Mouse (Mus musculus): Measurements from ENCODE around the gene Slf2. TPM values are rescaled to one million over a fixed set of nuclear protein-coding genes. Genes with fewer than 3 reads are reported as not detected.

The Slf2 gene
- total RNA-seq, 2 experiments from 2014 or later: 13.6 to 14.0 TPM

DNA sequence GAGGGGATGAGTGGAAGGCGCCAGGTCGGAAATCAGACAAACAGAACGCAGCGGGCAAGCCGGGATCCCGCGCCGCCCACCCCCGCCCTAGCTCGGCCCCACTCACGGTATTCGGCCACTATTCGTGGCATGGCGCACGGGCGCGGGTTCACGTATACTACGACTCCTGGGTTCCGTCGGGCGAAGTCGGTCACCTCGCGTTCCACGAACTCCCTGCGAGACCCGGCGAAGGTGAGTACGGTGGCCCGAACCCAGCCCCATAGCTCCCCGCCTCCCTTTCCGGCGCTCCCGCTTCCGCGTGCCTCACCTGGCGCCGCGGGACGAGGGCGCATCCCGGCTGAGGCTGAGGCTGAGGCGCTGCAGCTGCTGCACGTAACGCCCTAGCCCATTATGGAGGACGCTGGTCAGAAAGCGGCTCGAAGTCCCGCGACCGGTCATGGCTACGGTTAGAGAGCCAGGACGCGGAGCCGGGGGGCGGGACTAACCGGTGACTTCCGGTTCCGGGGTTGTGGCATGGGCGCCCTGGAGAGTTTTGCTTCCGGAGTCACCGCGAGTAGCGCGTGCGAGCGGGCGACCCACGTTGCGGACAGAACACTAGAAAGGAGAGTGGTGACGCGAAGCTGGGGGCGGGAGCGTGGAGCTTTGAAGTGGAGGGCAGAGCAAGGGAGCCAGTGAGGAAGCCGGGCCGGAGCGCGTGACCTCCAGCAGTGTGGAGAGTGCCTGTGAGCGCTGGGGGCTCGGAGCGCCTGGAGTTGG lies 75.2 kb downstream of the Slf2 start, which contains the start of gene Mrpl43:
TSS of gene Mrpl43 (minus strand) at position 486 of the 756 bp plus-strand sequence.
- ATAC-seq (replicated peaks; ENCODE audit: low FRiP score, poor library complexity, severe bottlenecking): peak; percentile 95

DNA sequence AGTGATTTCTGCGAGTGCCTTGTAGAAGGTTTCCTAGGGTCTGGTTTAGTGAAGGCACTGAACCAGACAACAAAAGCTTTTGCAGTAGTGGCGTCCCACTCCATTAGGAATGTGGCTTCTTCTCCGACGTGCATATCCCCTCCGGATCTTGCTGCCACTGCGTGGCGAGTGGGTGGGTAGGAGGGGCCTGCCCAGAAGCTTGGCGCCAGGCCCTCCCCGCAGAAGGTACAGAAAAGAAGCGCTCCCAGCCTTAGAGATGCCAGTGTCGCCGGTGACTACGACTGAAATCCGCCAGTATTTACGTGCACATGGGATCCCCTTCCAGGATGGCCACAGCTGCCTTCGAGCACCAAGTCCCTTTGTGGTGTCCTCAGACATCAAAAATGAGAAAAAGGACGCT lies 76.1 kb downstream of the Slf2 start:
- ATAC-seq (replicated peaks; ENCODE audit: low FRiP score, poor library complexity, severe bottlenecking): no peak

DNA sequence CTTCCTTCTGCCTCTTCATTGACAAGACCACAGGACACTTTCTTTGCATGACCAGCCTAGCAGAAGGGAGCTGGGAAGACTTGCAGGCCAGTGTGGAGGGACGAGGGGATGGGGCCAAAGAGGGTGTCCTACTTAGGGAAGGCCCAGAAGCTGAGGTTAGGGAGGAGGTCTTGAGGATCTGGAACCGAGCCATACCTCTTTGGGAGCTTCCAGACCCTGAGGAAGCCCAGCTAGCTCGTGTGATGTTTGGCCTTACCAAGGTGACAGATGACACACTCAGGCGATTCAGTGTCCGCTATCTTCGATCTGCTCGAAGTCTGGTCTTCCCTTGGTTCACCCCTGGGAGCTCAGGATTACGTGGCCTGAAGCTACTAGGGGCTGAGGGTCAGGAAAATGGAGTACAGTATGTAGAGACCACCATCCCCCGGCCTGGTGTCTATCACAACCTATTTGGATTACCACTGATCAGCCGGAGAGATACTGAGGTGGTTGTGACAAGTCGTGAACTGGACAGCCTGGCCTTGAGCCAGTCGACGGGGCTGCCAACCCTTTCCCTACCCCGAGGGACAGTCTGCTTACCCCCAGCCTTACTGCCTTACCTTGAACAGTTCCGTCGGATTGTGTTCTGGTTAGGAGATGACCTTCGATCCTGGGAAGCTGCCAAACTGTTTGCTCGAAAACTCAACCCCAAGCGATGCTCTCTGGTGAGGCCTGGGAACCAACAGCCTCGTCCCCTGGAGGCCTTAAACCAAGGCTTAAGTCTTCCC lies 76.7 kb downstream of the Slf2 start:
- ATAC-seq (replicated peaks; ENCODE audit: low FRiP score, poor library complexity, severe bottlenecking): no peak

DNA sequence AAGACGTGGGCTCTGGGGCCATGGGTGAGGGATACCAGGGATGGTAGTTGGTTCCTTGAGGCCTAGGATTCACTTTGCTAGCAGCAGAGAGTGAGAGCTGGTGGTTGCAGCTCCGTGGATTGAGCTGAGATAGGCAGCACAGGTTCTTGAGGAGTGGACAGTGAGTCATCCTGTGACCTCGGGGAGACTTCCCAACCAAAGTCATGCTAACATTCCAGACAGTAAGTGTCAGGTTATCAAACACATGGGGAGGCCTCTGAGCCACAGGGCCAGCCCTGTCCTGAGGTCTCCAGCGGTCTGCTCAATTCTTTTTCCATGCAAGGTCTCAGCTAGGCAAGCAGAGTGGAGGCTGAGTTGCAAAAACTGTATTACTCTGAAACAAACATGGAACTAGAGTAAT lies 79.7 kb downstream of the Slf2 start:
- ATAC-seq (replicated peaks; ENCODE audit: low FRiP score, poor library complexity, severe bottlenecking): no peak

DNA sequence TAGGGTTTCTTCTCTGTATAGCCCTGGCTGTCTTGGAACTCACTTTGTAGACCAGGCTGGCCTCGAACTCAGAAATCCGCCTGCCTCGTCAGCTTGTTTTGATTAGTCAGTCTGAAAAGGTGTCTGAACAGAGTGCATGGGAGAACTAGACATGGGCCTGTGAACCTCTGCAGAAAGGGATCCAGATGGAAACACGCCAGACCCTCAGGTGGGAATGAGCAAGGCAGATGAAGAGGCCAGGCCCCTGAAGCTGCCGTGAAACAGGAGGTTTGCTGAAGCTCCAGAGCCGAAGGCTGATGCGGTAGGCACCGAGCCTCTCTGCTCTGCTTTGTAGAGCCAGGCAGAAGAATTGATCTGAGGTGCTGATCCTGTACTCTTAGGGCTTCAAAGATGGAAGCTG lies 81.3 kb downstream of the Slf2 start:
- ATAC-seq (replicated peaks; ENCODE audit: low FRiP score, poor library complexity, severe bottlenecking): no peak

DNA sequence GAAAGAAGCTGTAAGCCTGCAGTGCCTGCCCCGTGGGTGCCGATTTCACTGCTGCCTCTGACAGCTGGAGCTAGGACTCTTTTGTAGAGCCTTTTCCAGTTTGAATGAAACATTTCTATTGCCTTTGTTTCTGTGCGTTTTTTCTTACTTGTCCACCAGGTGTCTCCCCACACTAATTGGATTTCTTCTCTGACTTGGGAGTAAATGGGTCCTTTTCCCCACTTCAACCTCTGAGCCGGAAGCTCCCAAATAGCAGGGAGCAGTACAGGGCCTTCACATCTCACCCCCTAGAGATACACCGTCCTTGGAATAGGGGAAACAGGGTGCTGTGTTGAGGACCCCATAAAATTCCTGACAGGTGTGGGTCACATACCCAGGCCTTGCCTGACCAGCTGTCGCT lies 81.7 kb downstream of the Slf2 start:
- no peak for ATAC-seq (replicated peaks; ENCODE audit: low FRiP score, poor library complexity, severe bottlenecking)

DNA sequence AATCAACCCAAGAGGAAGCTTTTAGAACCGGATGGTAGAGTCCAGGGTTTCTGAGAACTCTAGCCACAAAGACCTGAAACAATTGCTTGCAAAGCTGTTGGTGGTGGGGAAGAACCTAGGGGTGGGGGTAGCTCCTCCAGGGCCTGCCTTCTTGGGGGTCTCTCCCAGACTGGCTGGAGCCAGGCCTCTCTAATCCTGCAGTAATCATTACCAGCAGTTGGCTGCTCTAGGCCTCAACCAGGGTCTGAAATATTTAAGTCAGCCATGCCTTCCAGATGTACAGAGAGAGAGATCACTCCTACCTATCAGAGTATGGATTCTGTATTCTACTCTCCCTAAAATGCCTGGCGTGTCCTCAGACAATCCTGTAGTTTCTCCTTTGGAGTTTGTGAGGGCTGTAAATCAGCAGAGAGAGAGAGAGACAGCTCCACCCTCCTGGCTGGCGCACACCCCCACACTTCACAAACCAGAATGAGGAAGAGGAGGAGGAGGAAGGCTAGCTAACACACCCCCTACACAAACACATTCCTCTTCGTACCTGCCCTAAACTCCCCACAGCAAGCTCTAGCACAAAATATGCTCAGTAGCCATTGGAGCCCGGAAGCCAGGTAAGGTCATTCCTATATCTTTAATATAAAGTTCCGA lies 82.8 kb downstream of the Slf2 start:
- ATAC-seq (replicated peaks; ENCODE audit: low FRiP score, poor library complexity, severe bottlenecking): no peak

DNA sequence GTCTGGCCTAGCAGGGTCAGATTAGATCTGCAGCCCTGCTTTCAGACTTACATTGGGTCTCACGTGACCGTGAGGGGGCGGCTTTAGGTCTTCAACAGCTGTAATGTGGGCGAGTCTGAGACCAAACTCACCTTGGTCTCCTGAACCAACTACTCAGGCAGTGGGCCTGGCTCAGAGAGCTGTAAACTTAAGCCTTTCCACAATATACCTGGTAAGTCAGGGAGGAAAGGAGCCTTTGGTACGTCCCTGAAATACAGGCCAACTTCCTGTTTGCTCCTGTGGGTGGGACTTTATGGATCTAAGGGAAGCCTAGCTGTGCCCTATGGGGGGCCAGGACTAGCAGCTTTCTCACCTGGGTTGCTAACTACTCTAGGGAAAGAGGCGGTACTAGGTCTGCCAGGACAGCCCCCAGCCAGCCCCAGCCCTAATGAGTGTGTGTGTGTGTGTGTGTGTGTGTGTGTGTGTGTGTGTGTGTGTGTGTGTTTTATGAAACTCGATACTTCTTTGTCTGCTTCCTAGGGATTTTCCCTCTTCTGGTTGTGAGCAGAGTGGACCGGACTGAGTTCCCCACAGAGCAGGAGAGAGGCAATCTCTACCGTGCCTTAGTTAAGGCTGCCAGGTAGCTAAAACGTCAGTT lies 83.5 kb downstream of the Slf2 start, which contains the start of gene Lzts2:
TSS of gene Lzts2 (plus strand) at position 80 of the 637 bp plus-strand sequence.
- no peak for ATAC-seq (replicated peaks; ENCODE audit: low FRiP score, poor library complexity, severe bottlenecking)

DNA sequence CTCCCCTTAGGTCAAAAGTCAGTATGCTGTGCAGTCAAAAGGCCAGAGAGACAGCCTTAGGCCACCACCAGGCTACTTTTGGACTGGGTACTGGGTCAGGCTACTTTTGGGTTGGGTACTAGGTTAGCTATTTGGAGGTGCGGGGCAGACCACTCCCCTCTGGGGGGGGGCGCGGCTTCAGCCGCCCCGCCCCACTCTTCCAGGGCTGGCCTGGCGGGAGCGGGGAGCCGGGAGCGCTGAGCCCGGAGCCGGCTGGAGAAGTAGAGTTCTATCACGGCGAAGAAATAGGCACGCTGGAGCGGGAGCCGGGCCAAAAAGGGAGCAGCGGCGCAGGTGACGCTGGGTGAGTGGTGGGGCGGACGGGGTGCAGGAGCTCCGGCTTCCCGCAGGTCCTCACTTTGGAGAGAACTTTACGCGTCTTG lies 84.0 kb downstream of the Slf2 start:
- 0 out of 2 replicates have a peak, but pooled peaks have one; percentile 20 for ATAC-seq (replicated peaks; ENCODE audit: low FRiP score, poor library complexity, severe bottlenecking)

DNA sequence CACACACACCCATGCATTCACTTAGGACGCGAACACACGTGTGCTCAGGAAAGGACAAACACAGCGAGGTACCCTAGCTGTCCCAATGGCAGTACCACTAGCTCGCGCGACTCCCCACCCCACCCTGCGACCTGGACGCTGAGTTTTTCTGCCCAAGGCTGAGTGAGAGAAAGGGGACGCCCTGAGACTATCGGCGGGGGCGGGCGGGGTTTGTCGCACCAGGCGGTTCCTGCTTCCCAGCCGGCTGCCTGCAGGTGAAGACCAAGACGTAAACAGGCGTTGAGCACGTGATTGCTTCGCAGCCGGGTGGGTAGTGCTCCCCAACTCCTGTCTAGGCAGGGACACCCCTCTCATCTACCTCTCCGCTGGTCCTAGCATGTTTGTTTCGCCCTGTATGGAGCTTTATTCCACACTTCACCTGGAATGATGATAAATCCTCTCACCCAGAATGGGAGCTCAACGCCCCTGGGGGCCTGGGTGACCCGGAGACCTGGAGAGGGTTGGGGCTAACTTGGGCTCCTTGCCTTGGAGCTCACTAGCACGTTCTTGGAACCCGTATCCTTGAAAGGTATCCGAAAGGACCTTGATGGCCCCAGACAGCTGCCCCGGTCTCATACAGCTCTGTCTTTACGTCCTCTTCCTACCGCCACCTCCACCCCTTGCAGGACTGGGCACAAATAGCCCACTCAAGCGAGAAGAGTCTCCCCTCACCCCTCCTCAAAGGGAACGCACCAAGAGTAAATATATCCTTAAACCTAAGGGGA lies 84.7 kb downstream of the Slf2 start:
- peak; percentile 65 for ATAC-seq (replicated peaks; ENCODE audit: low FRiP score, poor library complexity, severe bottlenecking)

DNA sequence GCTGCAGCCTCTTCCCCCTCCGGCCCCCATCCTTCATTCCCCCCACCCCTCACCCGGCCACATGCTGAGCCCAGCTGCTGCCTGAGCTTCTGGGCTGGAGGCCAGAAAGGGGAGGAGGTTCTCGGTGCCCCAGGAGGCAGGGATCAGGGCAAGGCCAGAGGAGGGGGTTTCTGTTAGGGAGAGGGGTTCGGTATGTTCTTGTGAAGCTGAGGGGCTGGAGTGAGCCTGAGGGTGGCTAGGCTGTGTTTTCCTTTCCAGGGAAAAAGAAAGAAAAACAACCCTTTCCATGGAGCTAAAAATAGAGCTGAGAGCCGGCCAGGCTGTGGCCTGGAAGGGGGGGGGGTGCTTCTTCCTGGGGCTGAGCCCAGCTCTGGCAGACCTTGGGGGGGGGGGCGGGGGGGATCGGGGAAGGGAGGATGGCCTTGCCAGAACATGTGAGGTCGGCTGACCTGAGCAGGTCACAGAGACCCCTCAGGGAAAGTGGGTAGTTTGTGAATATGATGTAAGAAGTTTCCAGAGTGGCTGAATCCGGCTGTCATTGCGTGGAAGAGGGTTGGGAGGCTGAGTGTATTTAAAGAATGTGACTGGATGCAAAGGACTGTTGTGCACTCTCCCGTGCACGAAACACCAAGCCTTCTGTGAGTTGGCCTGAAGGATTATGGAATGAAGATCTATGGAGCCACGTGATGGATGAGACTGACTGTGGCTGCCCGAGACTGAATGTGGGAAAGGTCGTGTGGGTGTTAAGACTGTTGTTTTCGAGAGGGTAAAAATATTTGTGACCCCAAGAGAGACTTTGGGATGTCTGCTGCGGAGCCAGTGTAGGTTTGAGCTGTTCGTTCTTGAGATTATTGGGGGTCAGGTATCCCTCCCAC lies 85.6 kb downstream of the Slf2 start:
- no peak for ATAC-seq (replicated peaks; ENCODE audit: low FRiP score, poor library complexity, severe bottlenecking)

DNA sequence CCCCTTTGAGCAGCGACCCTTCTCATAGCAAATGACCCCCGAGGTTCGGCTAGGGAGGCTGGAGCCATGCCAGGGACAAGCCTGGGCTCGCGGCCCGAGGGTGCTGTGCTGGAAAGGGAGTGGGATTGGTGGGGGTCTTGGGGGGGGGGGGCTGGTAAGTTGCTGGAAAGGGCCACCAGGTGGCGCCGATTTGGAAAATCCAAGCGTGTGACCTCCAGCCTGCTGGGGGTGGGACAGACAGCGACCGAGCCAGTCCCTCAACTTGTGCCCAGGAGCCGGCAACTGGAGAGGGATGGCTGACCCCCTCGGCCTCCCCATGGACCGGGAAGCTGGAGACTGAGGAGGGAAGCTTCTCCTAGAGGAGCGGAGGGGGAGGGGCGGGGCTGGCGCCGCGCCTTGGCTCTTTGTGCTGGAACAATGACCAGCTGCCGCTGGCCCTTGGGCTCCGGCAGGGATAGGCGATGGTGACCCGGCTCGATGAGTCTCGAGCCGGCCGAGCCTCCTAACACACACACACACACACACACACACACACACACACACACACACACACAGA lies 86.3 kb downstream of the Slf2 start:
- ATAC-seq (replicated peaks; ENCODE audit: low FRiP score, poor library complexity, severe bottlenecking): no peak

DNA sequence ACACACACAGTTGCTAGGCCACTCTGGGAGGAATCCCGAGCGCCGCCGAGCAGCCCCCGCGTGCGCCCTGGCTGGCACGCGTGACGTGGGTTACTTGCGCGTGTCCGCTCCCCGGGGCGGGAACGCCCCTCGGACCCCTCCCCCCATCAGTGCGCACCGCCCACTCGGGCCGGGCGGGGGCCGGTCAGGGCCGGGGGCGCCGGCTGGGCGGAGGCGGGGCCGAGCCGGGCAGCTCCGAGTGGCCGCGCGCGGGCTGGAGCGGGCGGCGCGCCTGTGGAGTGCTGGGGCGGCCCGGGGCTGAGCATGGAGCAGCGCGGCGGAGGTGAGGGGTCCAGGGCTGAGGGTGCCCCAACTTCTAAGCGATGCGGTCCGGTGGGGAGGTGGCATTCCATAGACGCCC lies 87.0 kb downstream of the Slf2 start:
- no peak for ATAC-seq (replicated peaks; ENCODE audit: low FRiP score, poor library complexity, severe bottlenecking)

DNA sequence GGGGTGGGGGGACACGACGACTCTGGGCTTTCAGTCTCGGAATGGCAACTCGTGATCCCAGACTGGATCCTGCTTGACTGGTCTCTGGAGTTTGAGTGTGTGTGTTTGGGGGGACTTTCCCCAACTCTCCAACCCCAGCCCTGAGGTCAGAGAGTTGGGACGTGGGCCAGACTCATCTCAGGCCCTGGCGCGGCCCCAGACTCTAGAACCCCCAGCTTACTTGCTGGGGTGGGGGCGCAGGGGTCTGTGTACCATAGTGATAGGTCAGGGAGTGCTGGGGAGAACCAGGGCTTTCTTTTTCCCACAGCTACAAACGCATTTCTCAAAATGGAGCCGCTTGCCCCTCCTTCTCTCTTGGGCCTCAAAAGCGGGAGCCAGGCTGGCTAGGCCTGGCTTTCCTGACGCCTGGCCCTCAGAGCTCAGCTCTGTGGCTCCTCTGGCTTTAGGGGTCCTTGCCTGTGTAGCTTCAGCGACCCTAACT lies 87.4 kb downstream of the Slf2 start:
- ATAC-seq (replicated peaks; ENCODE audit: low FRiP score, poor library complexity, severe bottlenecking): no peak

DNA sequence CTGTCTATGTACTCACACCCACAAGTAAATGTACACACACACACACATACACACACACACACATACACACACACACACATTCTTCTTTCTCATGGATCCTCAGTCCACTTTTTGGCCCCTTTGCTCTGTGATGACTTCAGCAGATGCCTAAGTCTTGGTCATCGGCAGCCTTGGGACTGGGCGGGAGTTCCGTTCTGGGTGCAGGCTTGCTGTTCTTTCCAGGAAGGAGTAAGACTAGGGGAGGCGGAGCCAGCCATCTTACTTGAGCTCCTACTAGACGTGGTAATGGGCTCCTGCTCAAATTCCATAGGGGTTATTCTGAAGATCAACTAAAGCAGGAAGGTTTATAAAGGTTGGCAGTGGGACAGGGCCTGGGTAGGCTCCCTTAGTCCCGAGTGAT lies 89.4 kb downstream of the Slf2 start:
- no peak for ATAC-seq (replicated peaks; ENCODE audit: low FRiP score, poor library complexity, severe bottlenecking)

DNA sequence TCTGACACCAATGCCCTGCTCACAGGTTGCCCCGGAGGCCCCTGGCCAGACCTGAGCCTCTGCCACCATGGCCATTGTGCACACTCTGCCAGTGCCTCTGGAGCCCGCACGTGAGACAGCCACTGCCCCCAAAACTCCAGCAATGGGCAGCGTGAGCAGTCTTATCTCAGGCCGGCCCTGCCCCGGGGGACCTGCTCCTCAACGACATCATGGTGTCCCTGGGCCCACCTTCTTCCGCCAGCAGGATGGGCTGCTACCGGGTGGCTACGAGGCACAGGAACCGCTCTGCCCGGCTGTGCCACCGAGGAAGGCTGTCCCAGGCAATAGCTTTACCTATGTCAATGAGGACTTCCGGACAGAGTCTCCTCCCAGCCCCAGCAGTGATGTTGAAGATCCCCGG lies 90.4 kb downstream of the Slf2 start:
- ATAC-seq (replicated peaks; ENCODE audit: low FRiP score, poor library complexity, severe bottlenecking): no peak

DNA sequence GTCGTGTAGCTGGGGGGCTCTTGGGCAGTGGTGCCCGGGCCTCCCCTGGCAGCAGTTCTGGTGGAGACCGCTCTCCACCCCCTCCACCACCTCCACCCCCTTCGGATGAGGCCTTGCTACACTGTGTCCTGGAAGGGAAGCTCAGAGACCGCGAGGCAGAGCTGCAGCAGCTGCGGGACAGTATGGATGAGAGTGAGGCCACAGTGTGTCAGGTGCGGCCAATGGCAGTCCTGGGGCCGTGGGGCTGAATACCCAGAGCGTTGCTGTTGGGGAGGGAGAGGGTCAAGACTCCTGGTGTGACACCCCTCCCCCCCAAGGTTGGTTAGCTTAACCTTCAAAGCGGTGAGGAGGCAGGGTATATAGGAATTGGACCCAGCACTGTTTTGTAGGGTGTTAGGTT lies 93.0 kb downstream of the Slf2 start:
- ATAC-seq (replicated peaks; ENCODE audit: low FRiP score, poor library complexity, severe bottlenecking): no peak

DNA sequence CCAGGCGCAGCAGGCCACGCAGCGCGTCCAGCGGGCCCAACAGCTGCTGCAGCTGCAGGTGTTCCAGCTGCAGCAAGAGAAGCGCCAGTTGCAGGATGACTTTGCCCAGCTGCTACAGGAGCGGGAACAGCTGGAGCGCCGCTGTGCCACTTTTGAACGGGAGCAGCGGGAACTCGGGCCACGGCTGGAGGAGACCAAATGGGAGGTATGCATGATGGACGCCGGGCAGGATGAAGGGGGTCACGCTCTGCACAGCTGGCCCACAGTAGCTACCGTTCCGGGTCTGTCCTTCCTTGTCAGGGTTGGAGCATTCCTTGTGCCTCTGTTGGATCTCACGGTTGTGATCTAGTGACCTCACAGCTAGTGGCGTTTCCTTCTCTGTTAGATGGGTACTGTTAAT lies 93.8 kb downstream of the Slf2 start:
- ATAC-seq (replicated peaks; ENCODE audit: low FRiP score, poor library complexity, severe bottlenecking): no peak
